Mouse (Mus musculus) heart, embryonic 12.5 days (tissue): ENCODE results near the gene Olfr644. TPM values are rescaled to one million over a fixed set of nuclear protein-coding genes. Genes with fewer than 3 reads are reported as not detected.

ENCODE experiments used
- ATAC-seq: fragments of 200-750 bp; cut with Nextera tagmentation; 2 replicates; pipeline ENCODE4 v1.8.0; 2017; ENCODE audit warnings: moderate TSS enrichment, moderate library complexity; ENCODE audit not compliant: insufficient number of reproducible peaks, low FRiP score
- H3K27ac ChIP-seq: fragments of 300-500 bp; sonication (generic); 2 replicates; pipeline ENCODE4 v1.5.1; 2016; ENCODE audit warnings: mild to moderate bottlenecking, moderate library complexity; ENCODE audit not compliant: poor library complexity, severe bottlenecking
- H3K27me3 ChIP-seq: fragments of 300-500 bp; sonication (generic); replicated peaks from 2 replicates; pipeline ENCODE4 v1.6.1; 2016; ENCODE audit warnings: mild to moderate bottlenecking, moderate library complexity
- H3K36me3 ChIP-seq: fragments of 300-500 bp; sonication (generic); 2 replicates; pipeline ENCODE4 v1.6.1; 2016; ENCODE audit warnings: mild to moderate bottlenecking, moderate library complexity
- H3K4me1 ChIP-seq: fragments of 300-500 bp; sonication (generic); replicated peaks from 2 replicates; pipeline ENCODE4 v1.6.1; 2016; ENCODE audit warnings: mild to moderate bottlenecking
- H3K4me2 ChIP-seq: fragments of 300-500 bp; sonication (generic); 2 replicates; pipeline ENCODE4 v1.6.1; 2016; ENCODE audit warnings: mild to moderate bottlenecking, moderate library complexity
- H3K4me3 ChIP-seq: fragments of 300-500 bp; sonication (generic); 2 replicates; pipeline ENCODE4 v1.5.1; 2016; ENCODE audit warnings: mild to moderate bottlenecking
- H3K9ac ChIP-seq: fragments of 300-500 bp; sonication (generic); 2 replicates; pipeline ENCODE4 v1.6.1; 2016; ENCODE audit warnings: mild to moderate bottlenecking, moderate library complexity
- H3K9me3 ChIP-seq: fragments of 300-500 bp; sonication (generic); replicated peaks from 2 replicates; pipeline ENCODE4 v1.6.1; 2016; ENCODE audit warnings: mild to moderate bottlenecking, moderate library complexity
- WGBS: fragments of 180-500 bp; shearing (Covaris S2); methylation state at CpG from one replicate; pipeline ENCODE4 v1.1.7; 2016; 5-methylcytosine and 5-hydroxymethylcytosine counted together
- polyA plus RNA-seq: library from polyadenylated mRNA; unstranded; fragments of >200 nt; fragmentation: Nextera tagmentation; extraction: Ambion mirVana; gene quantifications from 2 replicates; pipeline ENCODE4 v1.2.1, GENCODE M21; 2016

Gene Olfr644
- not detected in 2 replicates for polyA plus RNA-seq

- H3K9ac ChIP-seq = no peak within 1 kb of the TSS
Observed at GRCm38 (mm10) chr7:104071769-104072168, at the start of gene Olfr644. Gene Olfr644 (minus strand): TSS chr7:104071869.

DNA sequence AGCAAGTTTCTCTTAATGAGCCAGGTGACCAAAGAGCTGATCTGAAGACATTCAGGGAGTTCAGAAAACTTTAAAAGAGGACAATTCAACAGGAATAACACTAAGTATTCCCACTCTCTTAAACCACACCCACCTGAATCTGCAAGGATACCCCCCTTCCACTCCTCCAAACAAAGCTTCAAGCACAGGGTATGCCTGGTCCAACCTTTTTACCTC lies 33.0 kb upstream of the Olfr644 start, which contains the start of gene Olfr646:
Gene Olfr646 (plus strand): TSS at position 117 of the 216 bp plus-strand sequence.
- H3K4me3 ChIP-seq = no peak within 1 kb of the TSS
- H3K9me3 ChIP-seq = no peaks in the 10 kb centered on the region
- no peaks in the 10 kb centered on the region for H3K4me1 ChIP-seq
- no peak within 1 kb of the TSS for H3K4me2 ChIP-seq
- no peak within 1 kb of the TSS for H3K9ac ChIP-seq
- H3K27ac ChIP-seq = no peak within 1 kb of the TSS
- no peak for ATAC-seq
- no peaks in the 10 kb centered on the region for H3K27me3 ChIP-seq
- H3K36me3 ChIP-seq = no peaks in the 10 kb centered on the region

More at GRCm38 (mm10) chr7:104071769-104072168, at the start of gene Olfr644:
- Histone ChIP-seq H3K4me3 (no peak within 1 kb of the TSS), H3K9me3 (0 out of 2 replicates have a peak, but pooled peaks cover 4% of the 10 kb centered on the region), H3K4me2 (no peak within 1 kb of the TSS), H3K36me3 (no peaks in the 10 kb centered on the region), H3K4me1 (no peaks in the 10 kb centered on the region), H3K27me3 (no peaks in the 10 kb centered on the region), H3K27ac (no peak within 1 kb of the TSS)
- no peak for ATAC-seq
- 63% methylated on average over 2 of the region's 2 CpGs for WGBS

GRCm38 (mm10) chr7:104103913-104104756 lies 32.5 kb upstream of the Olfr644 start:
- WGBS = 56% methylated on average over 4 of the region's 4 CpGs
- Histone ChIP-seq H3K27me3 (no peaks in the 10 kb centered on the region), H3K4me2 (no peak overlapping the region), H3K4me1 (no peaks in the 10 kb centered on the region), H3K9ac (no peak overlapping the region), H3K27ac (no peak overlapping the region), H3K36me3 (no peaks in the 10 kb centered on the region), H3K4me3 (no peak overlapping the region), H3K9me3 (no peaks in the 10 kb centered on the region)
- ATAC-seq = no peak

GRCm38 (mm10) chr7:104085365-104085764 lies 13.7 kb upstream of the Olfr644 start, which contains the start of gene Olfr645:
Gene Olfr645 (minus strand): TSS chr7:104085465.
- Histone ChIP-seq H3K4me1 (no peaks in the 10 kb centered on the region), H3K4me2 (no peak within 1 kb of the TSS), H3K9me3 (no peaks in the 10 kb centered on the region), H3K27me3 (no peaks in the 10 kb centered on the region), H3K36me3 (no peaks in the 10 kb centered on the region), H3K9ac (no peak within 1 kb of the TSS), H3K27ac (no peak within 1 kb of the TSS), H3K4me3 (no peak within 1 kb of the TSS)
- 68% methylated on average over 1 of the region's 1 CpGs for WGBS
- ATAC-seq = no peak

GRCm38 (mm10) chr7:104061345-104061744 lies 10.3 kb downstream of the Olfr644 start, which contains the start of gene 4930516K23Rik:
Gene 4930516K23Rik (minus strand): TSS chr7:104061445.
- WGBS = 52% methylated on average over 2 of the region's 2 CpGs

GRCm38 (mm10) chr7:104059215-104059614 lies 12.5 kb downstream of the Olfr644 start:
- Histone ChIP-seq H3K36me3 (no peaks in the 10 kb centered on the region), H3K4me1 (no peaks in the 10 kb centered on the region), H3K9me3 (0 out of 2 replicates have a peak, but pooled peaks cover 5% of the 10 kb centered on the region), H3K9ac (no peak overlapping the region), H3K27ac (no peak overlapping the region), H3K4me3 (no peak overlapping the region), H3K4me2 (no peak overlapping the region), H3K27me3 (no peaks in the 10 kb centered on the region)
- ATAC-seq = no peak
- 80% methylated on average over 1 of the region's 1 CpGs for WGBS

More at GRCm38 (mm10) chr7:104061345-104061744, 10.3 kb downstream of the Olfr644 start, which contains the start of gene 4930516K23Rik:
- Histone ChIP-seq H3K36me3 (no peaks in the 10 kb centered on the region), H3K9ac (no peak within 1 kb of the TSS), H3K27me3 (no peaks in the 10 kb centered on the region), H3K4me1 (no peaks in the 10 kb centered on the region), H3K4me2 (no peak within 1 kb of the TSS), H3K27ac (no peak within 1 kb of the TSS), H3K9me3 (0 out of 2 replicates have a peak, but pooled peaks cover 3% of the 10 kb centered on the region), H3K4me3 (no peak within 1 kb of the TSS)
- no peak for ATAC-seq

DNA sequence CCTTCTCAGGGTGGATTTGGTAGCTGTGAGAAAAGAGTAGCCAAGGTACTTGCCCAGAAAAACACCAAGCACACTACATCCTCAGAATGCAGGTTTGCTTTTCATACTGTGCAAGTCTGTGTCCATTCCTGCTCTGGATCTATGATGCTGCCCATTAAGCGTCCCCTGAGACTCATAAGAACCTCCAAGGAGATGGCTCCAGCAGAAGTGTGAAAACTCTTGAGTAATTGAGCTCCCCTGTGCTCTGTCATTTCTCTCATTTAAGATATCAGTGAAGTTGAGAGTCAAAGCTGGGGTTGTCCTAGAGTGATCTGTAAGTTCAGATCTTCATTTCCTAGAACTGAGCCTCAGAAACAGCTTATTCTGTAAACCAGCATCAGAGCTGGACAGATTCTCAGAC lies 19.1 kb downstream of the Olfr644 start, which contains the start of gene Olfr642:
Gene Olfr642 (minus strand): TSS at position 101 of the 400 bp plus-strand sequence.
- H3K36me3 ChIP-seq = no peaks in the 10 kb centered on the region
- ATAC-seq = no peak
- no peak within 1 kb of the TSS for H3K4me2 ChIP-seq
- H3K4me1 ChIP-seq = no peaks in the 10 kb centered on the region
- no peaks in the 10 kb centered on the region for H3K27me3 ChIP-seq
- 0 out of 2 replicates have a peak, but pooled peaks cover 2% of the 10 kb centered on the region for H3K9me3 ChIP-seq
- no peak within 1 kb of the TSS for H3K4me3 ChIP-seq
- H3K27ac ChIP-seq = no peak within 1 kb of the TSS
- 57% methylated on average over 1 of the region's 1 CpGs for WGBS
- H3K9ac ChIP-seq = no peak within 1 kb of the TSS

- Histone ChIP-seq H3K27ac (no peak overlapping the region), H3K9me3 (0 out of 2 replicates have a peak, but pooled peaks cover under 1% of the 10 kb centered on the region), H3K36me3 (no peaks in the 10 kb centered on the region), H3K4me1 (no peaks in the 10 kb centered on the region), H3K4me2 (no peak overlapping the region), H3K4me3 (no peak overlapping the region), H3K27me3 (no peaks in the 10 kb centered on the region), H3K9ac (no peak overlapping the region)
- WGBS = 79% methylated on average over 4 of the region's 4 CpGs
- ATAC-seq = no peak
Observed at GRCm38 (mm10) chr7:104050745-104051144, 20.9 kb downstream of the Olfr644 start.

DNA sequence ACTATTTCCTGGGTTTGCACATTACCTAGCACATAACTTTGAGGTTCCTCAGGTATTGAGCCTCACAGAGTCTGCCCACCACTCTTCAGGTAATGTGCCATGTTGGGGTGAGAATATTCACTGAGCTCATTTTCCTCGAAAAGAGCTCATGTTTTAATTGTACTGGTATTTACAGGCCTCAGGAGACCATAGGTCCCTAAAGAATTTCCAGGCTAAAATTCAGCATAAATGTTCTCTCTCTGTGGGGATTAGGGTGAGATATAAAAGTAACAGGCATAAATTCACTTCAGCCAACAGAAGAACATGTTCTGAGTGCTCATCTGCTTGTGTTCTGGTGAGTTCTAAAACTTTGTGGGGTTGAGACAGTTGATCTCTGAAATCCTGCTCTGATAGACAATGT lies 36.5 kb downstream of the Olfr644 start, which contains the start of gene Olfr641:
Gene Olfr641 (plus strand): TSS at position 301 of the 400 bp plus-strand sequence.
- no peak within 1 kb of the TSS for H3K27ac ChIP-seq
- H3K9ac ChIP-seq = no peak within 1 kb of the TSS
- H3K9me3 ChIP-seq = no peaks in the 10 kb centered on the region; the same call in 1 of the 2 replicates
- no peak for ATAC-seq
- H3K27me3 ChIP-seq = no peaks in the 10 kb centered on the region
- no peak within 1 kb of the TSS for H3K4me2 ChIP-seq
- no peaks in the 10 kb centered on the region for H3K4me1 ChIP-seq
- WGBS = 64% methylated on average over 1 of the region's 1 CpGs
- H3K36me3 ChIP-seq = no peaks in the 10 kb centered on the region
- no peak within 1 kb of the TSS for H3K4me3 ChIP-seq

GRCm38 (mm10) chr7:104026978-104027377 lies 44.7 kb downstream of the Olfr644 start:
- WGBS = 70% methylated on average over 3 of the region's 3 CpGs
- ATAC-seq = no peak
- H3K27ac ChIP-seq = no peak overlapping the region
- no peak overlapping the region for H3K9ac ChIP-seq
- H3K4me1 ChIP-seq = no peaks in the 10 kb centered on the region
- H3K4me2 ChIP-seq = no peak overlapping the region
- H3K4me3 ChIP-seq = no peak overlapping the region
- H3K36me3 ChIP-seq = no peaks in the 10 kb centered on the region
- no peaks in the 10 kb centered on the region for H3K27me3 ChIP-seq
- 0 out of 2 replicates have a peak, but pooled peaks cover under 1% of the 10 kb centered on the region for H3K9me3 ChIP-seq

- Histone ChIP-seq H3K4me1 (no peaks in the 10 kb centered on the region), H3K4me2 (no peak within 1 kb of the TSS), H3K9ac (no peak within 1 kb of the TSS), H3K4me3 (no peak within 1 kb of the TSS), H3K27ac (no peak within 1 kb of the TSS), H3K9me3 (0 out of 2 replicates have a peak, but pooled peaks cover 5% of the 10 kb centered on the region), H3K36me3 (no peaks in the 10 kb centered on the region), H3K27me3 (no peaks in the 10 kb centered on the region)
- no peak for ATAC-seq
- 68% methylated on average over 6 of the region's 6 CpGs for WGBS
Observed at GRCm38 (mm10) chr7:104025473-104025872, 46.2 kb downstream of the Olfr644 start, which contains the start of gene Olfr640. Gene Olfr640 (minus strand): TSS chr7:104025573.
